Mouse (Mus musculus) embryo, embryonic 10 days (tissue): ENCODE measurements around the gene Krt79.

ENCODE experiments used
- DNase-seq: peaks from one replicate; pipeline ENCODE4 v3.0.0-alpha.2; 2015; ENCODE audit warnings: low spot score

Gene Krt79

DNA sequence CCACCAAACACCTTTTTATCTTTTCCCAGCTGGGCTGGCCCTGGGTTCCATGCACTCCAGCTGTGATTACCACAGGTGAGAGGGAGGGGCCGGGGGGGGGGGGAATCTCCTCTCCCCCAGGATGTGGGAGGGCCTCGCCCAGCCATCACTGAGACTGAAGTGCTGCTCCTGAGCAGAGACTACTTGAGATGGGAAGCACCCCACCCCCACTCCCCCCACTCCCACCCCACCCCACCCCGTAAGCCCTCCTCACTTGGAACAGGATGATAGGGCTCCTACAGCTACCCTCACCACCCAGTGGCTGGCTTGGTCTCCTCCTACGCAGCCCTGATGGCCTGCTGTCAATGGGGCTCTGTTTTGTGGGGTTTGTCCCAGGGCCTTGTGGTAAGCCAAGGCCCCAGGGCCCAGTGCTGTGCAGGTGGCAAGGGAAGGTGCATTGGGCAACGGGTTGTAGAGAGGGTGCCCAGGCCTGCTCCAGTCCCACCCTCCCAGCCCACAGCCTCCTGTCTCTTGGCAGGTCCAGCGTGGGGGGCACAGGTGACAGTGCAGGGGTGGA lies at the start of gene Krt79:
Gene Krt79, minus strand, starts transcription at position 51 of the 556 bp plus-strand sequence.
- DNase-seq = no peak

DNA sequence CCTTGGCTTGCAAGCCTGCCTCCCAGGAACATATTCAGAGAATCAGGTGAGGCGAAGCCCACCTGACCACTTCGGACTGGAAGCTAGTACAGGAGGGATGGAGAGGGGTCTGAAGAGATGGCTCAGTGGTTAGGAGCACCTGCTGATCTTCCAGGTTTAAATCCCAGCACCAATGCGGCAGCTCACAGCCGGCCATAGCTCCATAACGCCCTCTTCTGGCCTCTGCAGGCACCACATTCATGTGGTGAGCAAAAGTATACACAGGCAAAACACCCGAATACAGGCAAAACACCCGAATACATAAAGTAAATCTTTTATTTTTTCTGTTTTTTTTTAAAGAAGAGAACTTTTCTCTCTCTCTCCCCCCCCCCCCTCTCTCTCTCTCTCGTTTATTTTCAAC lies 48.6 kb upstream of the Krt79 start:
- DNase-seq = no peak

DNA sequence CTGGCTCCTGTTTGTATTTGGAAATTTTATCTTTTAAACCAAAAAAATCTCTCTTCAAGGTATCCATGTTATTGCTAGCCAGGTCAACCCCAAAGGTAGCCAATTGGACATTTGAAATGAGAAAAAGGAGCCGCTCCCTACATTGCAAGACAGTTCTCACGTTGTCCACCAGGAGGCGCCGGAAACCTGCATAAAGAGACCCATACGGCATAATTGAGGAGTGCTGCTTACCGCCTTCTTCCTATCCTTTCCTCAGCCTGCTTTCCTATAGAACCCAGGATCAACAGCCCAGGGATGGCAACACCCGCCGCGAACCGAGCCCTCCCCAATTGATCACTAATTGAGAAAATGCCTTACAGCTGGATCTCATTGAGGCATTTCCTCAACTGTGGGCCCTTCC lies 48.0 kb upstream of the Krt79 start:
- DNase-seq = peak; percentile 89

DNA sequence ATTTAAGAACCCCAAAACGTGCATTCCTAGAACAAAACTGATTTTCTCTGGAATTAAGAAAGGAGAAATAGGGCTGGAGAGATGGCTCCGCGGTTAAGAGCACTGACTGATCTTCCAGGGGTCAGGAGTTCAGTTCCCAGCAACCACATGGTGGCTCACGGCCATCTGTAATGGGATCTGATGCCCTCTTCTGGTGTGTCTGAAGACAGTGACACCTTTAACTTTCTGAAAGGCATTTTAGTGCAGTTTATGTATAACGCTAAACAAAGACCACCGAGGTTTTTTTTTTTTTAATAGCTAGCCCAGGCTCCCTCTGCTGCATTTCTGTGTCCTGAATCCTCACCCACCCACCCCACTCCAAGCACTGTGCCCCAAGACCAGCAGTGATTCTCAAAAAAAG lies 44.6 kb upstream of the Krt79 start:
- no peak for DNase-seq

DNA sequence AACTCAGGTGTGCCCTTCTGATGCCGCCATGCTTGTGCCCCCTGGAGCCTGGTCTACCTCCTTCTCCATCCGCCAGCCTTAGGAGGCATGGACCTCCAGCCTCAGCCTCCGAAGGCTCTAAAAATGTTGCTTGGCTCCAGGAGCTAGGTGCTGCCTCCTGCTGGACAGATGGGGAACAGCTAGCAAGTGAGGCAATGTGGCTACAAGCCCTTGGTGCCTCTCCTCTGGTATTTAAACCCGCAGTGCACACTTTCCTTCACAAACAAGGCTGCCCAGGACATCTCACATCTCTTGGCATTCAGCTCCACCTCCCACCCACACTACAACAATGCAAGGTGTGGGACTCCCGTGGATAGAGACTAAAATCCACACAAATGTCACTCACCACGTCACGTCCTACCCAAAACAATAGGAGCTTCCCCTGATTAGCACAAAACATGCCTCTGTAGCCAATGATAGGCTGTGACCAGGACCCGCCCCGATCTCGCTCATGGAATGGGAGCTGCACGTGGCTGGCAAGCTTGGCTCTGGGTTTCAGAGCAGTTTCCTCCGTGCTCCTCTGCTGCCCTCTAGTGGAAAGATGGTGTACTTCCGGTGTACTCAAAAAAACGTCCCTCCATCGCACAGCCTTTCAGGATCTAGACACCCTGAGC lies 44.0 kb upstream of the Krt79 start:
- peak; percentile 99 for DNase-seq

DNA sequence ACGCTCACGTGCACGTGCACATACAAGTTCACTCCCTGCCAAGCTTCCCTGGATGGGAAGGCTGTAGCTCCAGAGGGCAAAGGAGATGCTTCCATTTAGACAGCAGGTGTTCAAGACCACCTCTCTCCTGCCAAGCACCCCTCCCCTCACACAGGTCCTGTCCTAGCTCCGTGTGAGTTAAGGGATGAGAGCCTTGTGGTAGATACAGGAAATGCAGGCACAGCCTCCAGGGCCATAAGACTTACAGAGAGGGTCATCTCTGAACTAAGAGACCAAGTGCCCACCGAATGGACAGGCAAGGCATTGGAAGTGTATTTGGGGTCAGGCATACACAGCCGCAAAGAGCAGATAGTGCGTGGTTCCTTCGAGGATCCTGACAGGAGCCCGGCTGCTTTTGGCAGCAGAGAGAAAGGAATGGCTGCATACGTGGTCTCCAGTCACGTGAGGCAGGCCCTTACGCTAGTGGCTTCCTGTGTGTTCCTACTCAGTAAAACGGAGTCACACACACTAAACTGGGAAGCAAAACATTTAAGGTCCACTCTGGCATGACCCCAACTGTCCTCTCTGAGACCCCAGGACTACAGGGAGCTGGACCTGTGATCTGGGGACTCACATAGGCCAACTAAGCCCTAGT lies 43.3 kb upstream of the Krt79 start:
- no peak for DNase-seq

DNA sequence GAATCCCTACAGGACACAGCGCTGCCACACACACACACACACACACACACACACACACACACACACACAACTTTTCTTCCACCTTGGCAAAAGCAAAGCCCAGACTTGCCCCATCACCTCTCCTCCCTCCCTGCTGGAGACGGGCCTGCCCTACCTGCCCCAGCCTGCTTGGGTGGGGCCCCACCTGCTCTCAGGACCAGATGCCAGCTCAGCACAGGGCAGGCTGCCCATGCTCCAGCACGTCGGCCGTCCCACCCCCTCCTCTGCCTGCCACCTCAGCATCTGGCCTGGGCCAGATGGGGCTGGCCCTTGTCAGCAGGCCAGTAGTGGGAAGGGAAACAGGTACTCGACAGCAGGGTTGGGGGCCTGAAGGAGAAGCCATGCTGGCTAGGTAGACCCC lies 40.7 kb upstream of the Krt79 start:
- no peak for DNase-seq

DNA sequence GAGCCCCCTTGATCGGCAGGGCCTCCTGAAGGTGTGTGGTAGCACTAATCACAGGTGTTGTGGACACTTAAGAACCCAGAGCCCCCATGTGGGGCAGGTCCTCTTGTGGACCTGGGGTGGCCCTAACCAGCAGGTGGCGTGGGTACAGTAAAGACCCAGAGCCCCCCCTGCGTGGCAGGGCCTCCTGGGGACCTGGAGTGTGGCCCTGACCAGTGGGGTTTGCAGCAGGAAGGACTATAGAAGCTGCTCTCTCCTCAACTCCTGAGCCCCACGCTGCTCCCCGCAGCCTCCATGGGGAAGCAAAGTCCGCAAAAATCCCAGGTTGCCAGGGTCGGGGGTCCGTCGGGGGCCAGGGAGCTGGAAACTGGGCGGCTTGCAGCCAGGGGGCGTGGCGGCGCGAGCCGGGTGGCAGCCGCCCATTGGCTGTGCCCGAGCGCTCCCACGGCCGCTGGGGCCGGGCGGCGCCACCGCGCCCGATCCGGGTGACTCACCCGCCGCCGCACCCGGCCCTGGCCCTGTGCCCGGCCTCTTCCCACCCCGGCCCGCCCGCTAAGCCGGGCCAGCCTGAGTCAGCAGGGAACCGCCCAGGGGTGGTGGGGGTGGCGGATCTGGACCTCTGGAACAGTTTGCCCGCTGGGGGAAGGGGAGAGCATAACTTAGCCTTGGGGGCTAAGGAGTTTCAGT lies 37.1 kb upstream of the Krt79 start:
- peak; percentile 79 for DNase-seq

DNA sequence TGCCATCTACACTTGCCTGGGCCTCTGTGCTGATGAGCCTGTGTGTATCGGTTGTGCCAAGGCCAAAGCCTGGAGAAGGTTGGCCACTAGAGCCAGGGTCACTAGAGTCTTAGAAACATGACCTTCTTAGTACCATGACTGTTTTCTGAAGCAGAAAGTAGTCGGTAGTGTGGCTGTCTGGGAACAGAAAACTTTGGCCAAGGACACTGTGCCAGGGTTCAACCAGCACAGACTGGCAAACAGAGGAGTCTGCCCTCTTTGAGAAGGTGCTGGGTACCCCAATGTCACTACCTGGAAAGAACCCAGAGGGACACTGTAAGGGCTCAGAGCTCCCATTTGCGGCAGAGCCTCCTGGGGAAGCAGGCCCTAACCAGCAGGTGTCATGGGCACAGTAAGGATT lies 36.5 kb upstream of the Krt79 start:
- no peak for DNase-seq

DNA sequence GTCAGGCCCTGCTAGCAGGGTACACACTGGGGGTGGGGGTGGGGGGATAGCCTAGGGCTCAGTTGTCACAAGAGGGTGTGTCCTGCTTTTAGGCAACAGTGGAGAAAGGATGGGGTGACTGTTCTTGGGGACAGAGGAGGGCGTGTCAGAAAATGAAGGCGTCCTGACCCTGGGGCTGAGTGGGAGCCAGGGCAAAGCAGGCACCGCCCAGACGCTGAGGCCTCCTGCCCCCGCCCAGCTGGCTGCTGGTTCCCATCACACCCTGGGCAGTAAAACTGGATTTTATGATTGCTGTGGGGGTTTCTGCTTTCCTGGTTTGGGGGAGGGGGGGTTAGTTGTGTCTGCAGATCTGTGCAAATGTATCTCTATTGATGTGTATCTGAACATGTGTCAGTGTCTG lies 35.9 kb upstream of the Krt79 start:
- DNase-seq = peak; percentile 21

DNA sequence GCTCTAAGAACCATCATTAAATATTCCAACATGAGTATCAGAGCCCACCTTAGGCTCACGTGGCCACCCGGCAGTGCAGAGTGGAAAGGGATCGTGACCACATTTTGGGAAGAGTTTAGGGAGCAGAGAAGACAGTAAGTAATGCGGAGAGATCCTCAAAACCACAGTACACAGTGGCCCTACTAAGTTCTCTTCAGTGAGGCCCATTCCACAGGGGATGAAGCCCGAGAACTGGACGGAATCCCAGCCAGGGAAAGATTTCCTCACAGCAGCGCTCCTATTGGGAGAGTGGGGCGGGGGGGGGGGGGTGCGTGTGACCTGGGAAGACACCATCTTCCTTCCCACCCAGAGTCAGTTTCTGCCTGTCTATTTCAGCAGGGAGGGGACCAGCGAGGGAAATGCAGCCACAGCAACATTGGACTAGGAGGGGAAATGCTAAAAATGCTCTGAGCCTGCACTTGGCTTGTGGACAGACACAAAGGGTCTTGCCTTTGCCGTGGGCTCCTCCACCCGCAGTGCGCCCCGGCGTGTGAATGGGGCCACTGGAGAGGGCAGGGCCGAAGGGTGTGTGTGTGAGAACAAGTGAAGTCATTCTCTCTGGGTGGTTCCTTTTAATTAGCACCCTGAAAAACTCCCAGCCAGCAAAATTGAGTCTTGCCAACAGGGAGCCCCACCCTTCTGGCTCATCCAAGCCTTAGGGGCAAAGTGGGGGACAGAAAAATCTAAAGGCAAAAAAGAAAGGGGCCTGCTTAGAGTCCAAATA lies 34.1 kb upstream of the Krt79 start:
- no peak for DNase-seq

DNA sequence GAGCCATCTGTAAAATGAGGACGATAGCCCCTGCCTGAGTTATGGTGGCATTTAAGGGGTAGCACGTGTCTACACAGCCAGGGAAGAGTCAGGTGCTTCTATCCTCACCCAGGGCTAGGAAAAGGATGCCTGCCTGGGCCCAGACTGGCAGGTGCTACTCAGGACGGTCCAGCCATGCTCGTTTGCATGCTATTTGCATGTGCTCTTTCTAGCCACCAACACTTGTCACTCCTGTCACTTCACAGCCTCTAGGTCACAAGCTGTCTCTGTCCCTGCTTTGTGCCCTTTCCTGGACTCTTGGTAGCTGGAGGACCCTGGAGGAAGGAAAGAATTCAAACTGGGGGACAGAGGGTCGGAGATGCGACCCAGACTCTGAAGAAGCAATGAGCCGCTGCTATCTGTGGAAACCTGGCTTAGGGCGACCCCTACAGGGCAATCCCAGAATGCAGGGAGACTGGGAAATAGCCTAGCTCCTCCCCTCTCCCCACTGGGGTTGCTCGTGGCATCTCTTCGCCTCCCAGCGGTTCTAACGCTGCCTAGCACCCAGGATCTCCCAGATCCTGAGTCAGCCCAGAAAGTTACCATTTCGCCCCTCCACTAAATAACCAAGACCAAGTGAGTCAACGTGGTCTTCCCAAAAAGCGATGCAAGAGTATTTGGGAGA lies 33.4 kb upstream of the Krt79 start:
- DNase-seq = peak; percentile 94

DNA sequence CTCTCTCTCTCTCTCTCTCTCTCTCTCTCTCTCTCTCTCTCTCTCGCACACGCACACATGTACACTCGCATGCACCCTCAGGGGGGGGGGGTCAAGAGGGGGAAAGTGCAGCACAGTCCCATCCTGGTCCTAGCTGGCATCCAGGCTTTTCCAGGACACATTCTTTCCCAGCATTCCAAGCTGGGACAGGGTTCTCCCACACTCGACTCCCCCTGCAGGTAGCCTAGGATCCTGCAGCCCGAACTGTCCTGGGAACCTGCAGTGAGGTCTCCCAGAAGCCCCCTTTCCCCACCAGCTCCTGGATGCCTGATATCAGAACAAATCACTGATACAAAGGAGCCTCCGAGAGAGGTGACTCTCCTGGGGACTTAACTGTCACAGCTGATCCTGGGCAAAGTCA lies 30.4 kb upstream of the Krt79 start:
- DNase-seq = peak; percentile 82

DNA sequence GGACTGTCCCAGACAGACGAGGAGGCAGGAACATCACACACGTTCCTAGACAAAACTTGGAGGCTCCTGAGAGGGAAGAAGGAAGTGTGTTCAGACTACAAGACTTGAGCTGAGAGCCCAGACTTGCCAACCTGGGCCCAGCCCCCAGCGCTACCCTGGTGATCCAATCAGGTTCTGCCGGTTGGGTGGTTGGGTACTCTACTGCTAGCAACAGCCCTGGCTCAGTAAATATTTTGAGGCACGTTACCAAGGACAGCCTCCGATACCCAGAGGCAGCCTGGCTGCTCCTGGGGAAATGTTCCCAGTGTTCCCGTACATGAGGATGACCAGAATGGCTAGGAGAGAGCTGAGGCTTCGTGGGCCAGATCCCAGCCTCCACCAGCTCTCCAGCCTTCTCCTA lies 26.7 kb upstream of the Krt79 start:
- DNase-seq = no peak

DNA sequence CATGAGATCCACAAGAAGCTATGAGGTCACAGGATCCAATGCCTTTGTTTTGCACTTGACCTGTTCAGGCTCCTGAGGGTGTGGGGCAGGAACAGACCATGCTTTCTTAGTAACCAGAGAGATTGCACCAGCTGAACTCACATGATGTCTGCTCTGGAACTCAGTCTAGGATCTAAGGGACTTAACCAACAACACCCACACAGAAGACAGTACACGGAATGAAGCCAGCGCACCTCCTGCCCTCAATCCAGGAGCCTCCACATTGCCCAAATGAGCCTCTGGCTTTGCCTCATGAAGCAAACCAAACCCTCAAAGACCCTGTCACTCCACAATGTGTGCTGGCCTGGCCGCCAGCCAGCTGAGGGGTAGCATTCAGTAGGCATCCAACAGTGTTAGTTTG lies 18.8 kb upstream of the Krt79 start:
- DNase-seq = no peak

DNA sequence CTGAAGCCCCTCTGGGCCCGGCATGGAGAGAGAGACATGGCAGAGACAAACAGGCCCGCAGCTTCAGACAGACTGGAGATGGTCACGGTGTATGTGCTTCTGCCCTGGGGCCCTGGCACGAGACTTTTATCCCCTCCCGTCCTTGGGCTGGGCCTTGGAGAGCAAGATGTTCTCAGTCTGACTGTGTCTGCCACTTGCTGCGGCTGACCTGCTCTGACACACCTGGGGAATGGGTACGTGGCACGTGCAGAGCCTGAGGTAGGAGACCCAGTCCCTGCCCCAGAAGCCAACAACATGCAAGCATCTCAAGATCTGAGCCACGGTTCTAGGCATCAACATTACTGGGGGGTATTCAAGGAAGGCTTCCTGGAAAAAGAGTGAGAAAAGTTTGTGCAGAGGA lies 14.1 kb upstream of the Krt79 start, which contains the start of gene Krt78:
Gene Krt78, minus strand, starts transcription at position 101 of the 400 bp plus-strand sequence.
- DNase-seq = no peak

DNA sequence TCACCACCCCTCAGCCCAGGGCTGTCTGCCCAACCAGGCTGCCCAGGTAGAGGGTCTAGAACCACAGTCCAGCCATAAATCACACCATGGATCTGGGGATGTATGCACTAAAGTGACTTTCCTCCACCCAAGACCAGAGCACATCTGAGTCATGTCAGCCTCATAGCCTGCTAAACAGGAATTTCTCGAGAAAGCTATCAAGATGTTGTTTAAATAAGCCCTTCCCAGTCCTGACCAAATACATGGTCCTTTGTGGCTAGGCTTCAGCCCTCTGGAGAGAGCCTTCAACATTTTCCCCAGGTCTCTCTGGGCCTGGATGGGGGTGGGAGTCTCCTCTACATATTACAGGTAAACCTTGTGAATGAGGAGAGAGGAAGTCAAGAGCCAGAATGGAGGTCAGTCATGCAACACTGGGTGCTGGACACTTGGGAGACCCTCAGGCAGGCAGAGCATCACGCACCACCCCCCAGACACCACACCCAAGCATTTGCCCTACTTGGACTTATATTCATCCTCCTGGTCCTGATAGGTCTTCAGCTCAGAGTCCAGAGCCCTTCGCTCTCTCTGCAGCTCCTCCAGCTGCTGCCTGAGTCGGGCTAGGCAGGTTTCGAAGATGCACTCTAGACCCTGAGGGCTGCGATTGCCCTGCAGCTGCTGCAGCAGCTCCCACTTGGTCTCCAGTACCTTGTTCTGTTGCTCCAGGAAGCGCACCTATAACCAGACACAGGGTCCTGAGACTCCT lies 12.8 kb upstream of the Krt79 start:
- DNase-seq = no peak

DNA sequence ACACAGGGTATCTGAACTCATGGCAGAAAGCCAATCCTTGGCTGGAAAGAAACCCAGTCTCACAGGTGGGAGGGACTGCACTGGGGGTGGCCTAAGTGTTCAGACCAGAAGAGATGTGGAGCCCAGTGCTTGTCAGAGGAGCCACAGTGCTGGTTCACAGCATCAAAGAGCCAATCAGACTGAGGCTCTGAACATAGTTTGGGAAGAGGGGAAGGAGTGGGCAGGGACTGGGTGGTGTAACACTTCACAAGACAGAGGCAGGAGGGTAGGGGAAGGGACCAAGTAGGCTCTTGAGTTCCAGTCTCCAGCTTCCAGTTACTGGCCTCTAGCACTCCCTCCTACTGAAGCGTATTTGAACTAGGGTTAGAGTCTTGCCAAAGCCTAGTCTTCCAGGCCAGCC lies 5.3 kb upstream of the Krt79 start:
- DNase-seq = no peak

DNA sequence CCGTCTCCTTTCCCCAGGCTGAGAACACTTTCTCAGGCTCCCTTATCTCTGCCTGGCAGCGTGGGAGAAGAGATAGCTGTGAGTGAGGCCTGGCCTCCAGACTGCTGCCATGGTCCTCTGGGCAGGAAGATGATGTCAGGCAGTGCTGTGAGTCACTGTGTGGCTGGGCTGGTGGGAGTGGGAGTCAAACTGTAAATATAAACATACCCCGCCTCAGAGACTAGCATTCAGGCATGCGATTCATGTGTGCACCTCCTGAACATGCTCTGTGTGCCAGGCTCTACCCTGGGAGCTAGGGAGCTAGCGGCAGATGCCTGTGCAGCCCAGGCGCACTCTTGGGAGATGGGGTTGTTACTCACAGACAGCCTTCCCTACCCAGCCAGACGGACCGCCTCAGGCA lies 1.8 kb upstream of the Krt79 start:
- peak; percentile 17 for DNase-seq

DNA sequence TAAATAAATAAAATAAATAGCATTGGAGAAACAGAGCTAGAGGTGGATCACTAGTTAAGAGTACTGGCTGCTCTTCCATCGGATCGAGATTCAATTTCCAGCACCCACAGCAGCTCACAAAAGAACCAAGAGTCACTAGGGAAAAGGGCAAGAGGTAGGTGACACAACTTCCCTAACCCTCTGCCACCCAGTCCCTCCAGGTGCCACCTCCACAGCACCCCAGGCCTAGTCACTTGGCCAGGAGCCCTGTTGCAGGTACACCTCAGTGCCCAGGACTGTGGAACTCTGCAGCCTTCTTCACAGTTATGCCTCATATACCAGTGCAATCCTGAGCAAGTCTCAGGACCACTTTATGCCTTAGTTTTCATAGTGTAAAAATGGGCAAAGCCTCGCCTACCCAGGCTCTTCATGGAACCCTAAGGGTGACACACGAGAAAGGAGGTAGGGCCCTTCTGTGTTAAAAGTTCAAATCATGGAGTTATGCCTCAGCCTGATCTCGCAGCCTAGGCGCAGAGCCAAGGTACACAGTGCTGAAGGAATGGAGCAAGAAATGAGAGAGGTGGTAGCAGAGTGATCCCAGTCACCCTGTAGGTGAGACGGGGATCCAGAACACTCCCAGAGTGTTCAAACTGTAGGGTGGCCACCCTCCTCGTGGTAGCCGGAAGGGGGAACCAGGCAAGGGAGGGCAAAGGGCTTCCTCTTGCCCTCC lies 1.4 kb downstream of the Krt79 start:
- DNase-seq = no peak

DNA sequence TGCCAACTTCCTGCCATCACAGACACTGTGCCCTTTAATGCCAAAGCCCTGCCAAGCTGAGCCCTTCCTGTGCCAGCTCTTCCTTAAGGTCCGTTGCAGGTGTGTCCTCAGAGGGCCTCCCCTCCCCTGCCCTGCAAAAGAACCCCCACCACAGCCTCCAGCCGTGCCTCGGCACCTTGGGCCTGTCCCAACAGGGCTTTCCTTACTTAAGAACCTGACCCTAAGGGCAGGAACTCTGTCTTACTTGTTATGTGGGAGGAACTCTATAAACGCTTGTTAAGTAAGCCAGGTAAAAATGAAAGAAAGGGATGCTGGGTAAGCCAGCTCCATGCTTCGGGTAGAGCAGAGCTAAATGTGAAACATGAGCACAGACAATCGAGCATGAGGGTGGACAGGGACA lies 7.1 kb downstream of the Krt79 start:
- DNase-seq = no peak
